9 mouse cellular contexts compared by ENCODE assay signal in genomic region chr2:171493741-171494140, GRCm38 (mm10).
DNase-seq lines count a peak whose midpoint lies in the region; ATAC-seq lines count a peak whose summit lies in the region.
"Had no signal": no experiment of that assay in that cellular context is flagged by ENCODE, and none has a peak within 500 bp of the region (broad histone marks: within the 10 kb centered on the region; RNA-seq: fewer than 3 reads in every experiment).

No protein-coding gene starts in this region.

- H3K4me2 ChIP-seq in forebrain, embryonic 14.5 days (ENCODE audit: low read length), result no peak overlapping the region
- H3K4me2 ChIP-seq in forebrain, embryonic 16.5 days (ENCODE audit: low read length), result no peak overlapping the region
- H3K4me2 ChIP-seq: lung, embryonic 15.5 days had no signal

- H3K4me3 ChIP-seq in forebrain, embryonic 14.5 days (ENCODE audit: low read depth, low read length), result no peak overlapping the region
- no peak overlapping the region for H3K4me3 ChIP-seq in forebrain, embryonic 16.5 days (replicated peaks; ENCODE audit: low read length)
- H3K4me3 ChIP-seq: lung, embryonic 15.5 days had no signal

- WGBS in forebrain, embryonic 14.5 days, result 40% methylated on average over 12 of the region's 12 CpGs
- WGBS in forebrain, embryonic 16.5 days, result 44% methylated on average over 12 of the region's 12 CpGs

- DNase-seq in forebrain, embryonic 14.5 days (ENCODE audit: low spot score), result peak; percentile 67
- DNase-seq in ovary, postnatal 10 days (ENCODE audit: low spot score), result peak; percentile 12
- DNase-seq in ovary, adult 18-20 months (ENCODE audit: low spot score), result no peak
- peak; percentile 77 for DNase-seq in embryo, embryonic 10 days (ENCODE audit: low spot score)
- DNase-seq in layer of hippocampus, adult 9-10 months (ENCODE audit: low spot score), result peak; percentile 33
- peak; percentile 79 for DNase-seq in lung, postnatal 14 days

- H3K4me1 ChIP-seq in forebrain, embryonic 14.5 days (ENCODE audit: control insufficient read depth, insufficient read depth, low read length), result no peaks in the 10 kb centered on the region
- H3K4me1 ChIP-seq in forebrain, embryonic 16.5 days (replicated peaks; ENCODE audit: control insufficient read depth, insufficient read depth, low read length), result no peaks in the 10 kb centered on the region

- no peaks in the 10 kb centered on the region for H3K9me3 ChIP-seq in forebrain, embryonic 14.5 days (replicated peaks; ENCODE audit: control insufficient read depth, low read length)
- no peaks in the 10 kb centered on the region for H3K9me3 ChIP-seq in forebrain, embryonic 16.5 days (ENCODE audit: control insufficient read depth, low read length)
- H3K9me3 ChIP-seq: lung, embryonic 15.5 days had no signal

- H3K9ac ChIP-seq in forebrain, embryonic 14.5 days (ENCODE audit: low read length), result no peak overlapping the region
- H3K9ac ChIP-seq in forebrain, embryonic 16.5 days (replicated peaks; ENCODE audit: low read depth, low read length), result no peak overlapping the region
- H3K9ac ChIP-seq: lung, embryonic 15.5 days had no signal

- no peak overlapping the region for H3K27ac ChIP-seq in forebrain, embryonic 14.5 days (ENCODE audit: low read depth, low read length)
- H3K27ac ChIP-seq in forebrain, embryonic 16.5 days (ENCODE audit: low read length), result no peak overlapping the region
- H3K27ac ChIP-seq: lung, embryonic 15.5 days had no signal

- no peaks in the 10 kb centered on the region for H3K36me3 ChIP-seq in forebrain, embryonic 14.5 days (ENCODE audit: control insufficient read depth, insufficient read depth, low read length)
- no peaks in the 10 kb centered on the region for H3K36me3 ChIP-seq in forebrain, embryonic 16.5 days (ENCODE audit: control insufficient read depth, insufficient read depth)
- H3K36me3 ChIP-seq: lung, embryonic 15.5 days had no signal

- ATAC-seq in forebrain, embryonic 14.5 days, result no peak
- no peak for ATAC-seq in forebrain, embryonic 16.5 days
- ATAC-seq in erythroid progenitor cell, adult 5-6 weeks (replicated peaks; ENCODE audit: low FRiP score, poor library complexity, severe bottlenecking), result no peak

- H3K27me3 ChIP-seq in forebrain, embryonic 14.5 days (replicated peaks; ENCODE audit: control insufficient read depth, insufficient read depth, low read length), result no peaks in the 10 kb centered on the region
- no peaks in the 10 kb centered on the region for H3K27me3 ChIP-seq in forebrain, embryonic 16.5 days (replicated peaks; ENCODE audit: control insufficient read depth, insufficient read depth, low read length)
